Mouse (Mus musculus) adrenal gland, adult (tissue): ENCODE measurements around the gene Prkce.

Experiments used
- DNase-seq, 2 experiments: peaks; one replicate each; pipeline ENCODE4 v3.0.0; 2022 to 2023; ENCODE audit warnings: low spot score in 1 of 2; ENCODE audit not compliant: inconsistent age in 2 of 2

Gene Prkce

DNA sequence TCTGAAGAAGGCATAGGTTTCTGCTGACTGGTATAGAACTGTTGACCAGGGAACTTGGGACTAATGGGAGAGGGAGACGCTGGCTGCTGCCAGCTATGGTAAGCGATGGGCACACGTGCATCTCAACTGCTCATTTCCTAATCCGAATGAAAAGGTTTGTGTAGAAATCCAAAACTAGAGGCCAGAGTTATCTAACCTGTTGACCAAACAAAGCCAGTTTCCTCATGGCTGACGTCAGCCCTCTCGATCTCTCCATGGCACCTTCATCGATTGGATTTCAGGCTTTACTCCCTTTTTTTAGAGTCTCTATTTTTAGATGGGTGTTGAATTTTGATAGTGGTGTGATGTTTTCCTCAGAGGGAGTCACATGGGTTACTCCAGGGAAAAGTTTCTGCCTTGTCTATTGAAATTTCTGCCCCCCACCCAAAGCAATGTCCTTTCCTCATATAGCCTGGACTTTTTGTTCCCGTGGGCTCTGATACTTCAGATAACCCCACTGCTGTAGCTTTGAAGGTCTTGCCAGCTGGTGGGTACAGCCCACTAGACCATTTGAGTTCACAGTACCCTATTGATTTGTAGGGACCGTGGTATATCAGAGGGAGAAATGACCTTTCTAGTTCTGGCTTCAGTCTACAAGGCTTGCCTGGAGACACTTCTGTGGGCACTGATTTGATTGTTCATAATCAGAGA, 335.8 kb downstream of the Prkce start:
- no peak for DNase-seq

DNA sequence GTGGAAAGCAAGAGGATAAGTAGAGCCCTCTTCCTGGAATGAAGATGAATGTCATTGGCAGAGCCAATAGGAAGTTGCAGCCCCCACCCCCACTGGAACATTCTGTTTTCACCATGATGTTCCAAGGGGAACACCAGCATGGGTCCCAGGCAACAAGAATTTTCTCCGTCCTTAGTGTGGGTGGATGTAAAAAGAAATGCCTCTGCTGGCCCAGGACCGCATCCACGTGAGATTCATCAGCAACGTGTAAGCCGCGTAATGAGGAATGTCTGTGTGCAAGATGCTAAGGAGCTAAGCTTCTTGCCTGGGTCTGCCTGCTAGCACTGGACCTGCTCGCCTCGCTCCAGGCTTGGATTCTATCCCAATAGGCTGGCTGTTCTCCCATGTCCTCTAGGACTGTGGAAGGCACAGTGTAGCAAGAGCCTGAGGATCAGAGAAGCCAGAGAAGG, 337.6 kb downstream of the Prkce start, which contains the start of gene Gm10309:
Gm10309 (minus strand) TSS at position 50 of the 449 bp plus-strand sequence.
- peak; percentile 27 to 62 for DNase-seq

DNA sequence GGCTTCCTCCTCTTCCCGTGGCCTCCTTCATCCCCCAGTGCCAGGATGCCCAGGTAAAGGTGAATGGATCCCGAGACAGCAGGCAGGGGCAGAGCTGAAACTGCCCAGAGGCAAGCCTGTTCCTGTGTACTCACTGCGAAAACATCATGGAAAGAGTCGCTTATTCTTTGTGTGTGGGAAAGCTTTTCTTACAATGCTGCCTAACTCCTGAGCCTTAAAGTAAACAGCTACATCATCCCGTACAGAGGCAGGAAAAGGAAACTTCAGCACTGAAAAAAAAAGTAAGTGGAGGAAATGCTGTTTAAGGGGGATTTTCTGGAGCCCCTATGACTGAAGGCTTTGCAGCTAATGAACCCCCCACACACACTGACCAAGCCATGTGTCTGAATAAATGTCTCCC, 339.3 kb downstream of the Prkce start:
- DNase-seq, result no peak

DNA sequence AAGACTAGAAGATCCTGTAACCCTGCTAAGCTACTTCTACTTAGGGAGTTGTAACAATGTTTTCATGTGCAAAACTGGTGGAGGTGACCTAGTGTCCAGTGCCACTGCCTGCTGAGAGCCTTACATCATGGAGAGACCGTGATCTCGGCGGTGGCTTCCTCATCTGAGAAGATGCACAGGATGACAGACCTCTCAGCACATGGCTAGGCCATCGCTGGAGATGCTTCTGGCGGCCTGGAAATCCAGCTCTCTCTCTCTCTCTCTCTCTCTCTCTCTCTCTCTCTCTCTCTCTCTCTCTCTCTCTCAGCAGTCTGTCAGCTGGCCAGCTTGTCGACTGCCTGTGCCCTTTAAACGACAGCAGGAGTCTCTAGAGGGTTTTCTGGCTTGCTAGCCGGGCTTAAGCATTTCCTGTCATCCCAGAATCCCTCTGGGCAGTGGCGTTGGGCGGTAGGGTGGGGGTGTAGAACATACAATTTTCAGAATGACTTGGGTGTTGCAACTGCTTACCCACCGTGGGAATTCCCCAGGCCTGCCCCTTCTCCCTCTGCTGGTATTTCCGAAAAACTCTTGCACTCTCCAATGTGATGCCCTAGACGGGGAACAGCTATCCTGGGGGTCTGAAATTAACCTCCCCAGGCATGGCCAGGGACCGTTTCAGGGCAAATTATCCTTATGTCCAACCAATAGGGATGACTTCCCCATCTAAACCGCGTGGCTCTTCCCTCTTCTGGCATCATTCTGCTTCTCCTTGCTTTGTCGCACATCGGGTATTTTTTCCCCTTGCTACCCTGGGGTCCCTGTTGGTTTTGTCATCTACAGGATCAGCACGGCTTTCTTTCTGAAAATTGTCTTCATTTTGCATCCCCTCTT, 340.0 kb downstream of the Prkce start:
- peak; percentile 45 to 64 for DNase-seq

DNA sequence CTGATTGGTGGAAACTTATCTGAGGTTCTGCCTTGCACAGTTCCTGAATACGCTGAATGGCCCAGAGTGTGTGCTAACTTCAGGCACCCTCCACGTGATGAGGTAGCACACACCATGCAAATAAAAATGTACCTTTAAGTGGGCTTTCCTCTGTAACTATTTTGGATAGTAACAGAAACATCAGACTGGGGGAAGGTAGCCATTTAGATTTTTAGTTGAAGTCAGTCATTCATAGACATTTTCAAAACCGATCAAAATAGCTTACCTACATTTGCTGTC, 340.6 kb downstream of the Prkce start:
- DNase-seq, result no peak

DNA sequence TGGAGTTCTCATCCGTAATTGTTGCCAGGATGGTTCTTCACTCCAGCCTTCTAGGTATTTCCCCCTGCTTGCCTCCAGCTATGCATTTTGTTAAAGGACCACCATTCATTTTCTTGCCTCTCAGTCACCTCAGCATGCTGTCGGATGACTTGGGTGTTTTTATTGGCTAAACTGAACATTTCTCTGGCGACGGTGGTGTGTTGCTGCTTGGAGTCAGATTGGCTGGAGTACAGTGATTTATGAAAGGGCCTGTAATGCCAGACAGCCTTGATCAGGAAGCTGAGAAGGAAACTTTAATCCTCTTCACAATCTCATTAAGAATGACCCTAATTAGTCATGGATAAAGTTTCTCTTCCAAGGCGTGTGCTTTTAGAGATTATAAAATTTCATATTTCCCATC, 342.3 kb downstream of the Prkce start:
- peak in 1 of 2 experiments; percentile 37 for DNase-seq

DNA sequence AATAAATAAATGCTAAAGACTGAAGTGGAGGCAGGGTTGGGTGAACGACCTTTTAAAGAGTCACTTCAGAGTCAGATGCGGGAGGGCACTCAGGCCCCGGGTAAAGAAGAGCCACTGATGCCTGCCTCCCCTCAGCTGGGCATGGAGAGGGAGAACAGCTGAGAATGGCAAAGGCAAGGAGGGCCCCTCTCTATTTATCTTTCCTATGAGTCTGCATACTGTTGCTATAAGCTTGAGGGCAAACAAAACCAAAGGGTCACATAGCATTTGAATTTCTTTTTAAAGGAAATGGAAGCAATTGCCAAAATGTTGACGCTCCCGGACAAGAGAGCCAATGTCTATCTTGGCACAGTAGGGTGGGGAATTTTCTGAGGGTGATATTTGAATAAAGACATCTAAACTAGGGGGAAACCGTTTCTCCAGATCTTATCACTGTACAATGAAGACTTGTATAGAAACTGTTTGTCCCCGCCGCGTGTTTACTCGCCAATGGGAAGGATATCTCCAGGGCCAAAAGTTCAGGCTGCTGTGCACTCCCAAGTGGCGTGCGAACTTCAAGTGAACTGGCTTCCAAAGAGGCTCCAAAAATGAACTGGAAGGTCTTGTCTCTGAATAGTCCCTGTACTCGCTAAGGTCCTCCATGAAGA, 347.5 kb downstream of the Prkce start:
- no peak for DNase-seq

DNA sequence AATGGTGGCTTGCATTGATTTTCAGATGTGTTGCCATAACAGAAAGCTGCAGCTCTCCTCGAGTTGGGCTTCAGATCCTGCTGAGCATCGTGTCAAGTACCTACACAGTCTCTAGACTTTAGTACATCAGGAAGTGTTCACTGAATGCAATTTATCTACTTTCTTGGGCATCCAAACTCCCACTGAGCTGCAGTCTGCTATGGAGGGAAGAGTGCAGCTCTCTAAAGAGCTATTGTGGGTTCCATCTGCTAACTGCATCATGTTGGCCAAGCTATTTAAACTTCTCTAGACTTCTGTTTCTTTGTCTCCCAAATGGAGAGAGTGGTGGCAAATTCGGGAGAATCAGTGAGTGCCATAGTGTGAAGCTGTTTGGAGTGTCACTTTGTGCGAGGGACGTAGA, 349.0 kb downstream of the Prkce start:
- DNase-seq, result no peak

DNA sequence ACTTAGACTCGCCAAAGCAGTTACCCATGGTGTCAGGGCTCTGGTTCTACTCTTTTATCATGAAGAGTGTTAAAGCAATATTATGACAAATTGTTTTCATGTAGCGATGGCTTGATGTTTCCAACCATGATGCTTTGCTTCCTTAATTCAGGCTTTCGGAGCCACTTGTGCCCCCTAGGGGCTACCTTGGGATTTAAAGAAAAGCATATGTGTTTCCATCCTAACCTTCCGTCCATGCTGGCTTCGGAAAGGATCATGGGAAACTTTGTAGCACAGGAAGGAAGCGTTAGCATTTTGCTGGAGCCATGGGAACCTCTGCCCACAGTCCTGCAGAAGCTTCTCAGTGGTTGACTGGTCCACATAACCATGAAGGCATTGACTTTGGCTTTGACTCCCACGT, 351.0 kb downstream of the Prkce start:
- no peak for DNase-seq

DNA sequence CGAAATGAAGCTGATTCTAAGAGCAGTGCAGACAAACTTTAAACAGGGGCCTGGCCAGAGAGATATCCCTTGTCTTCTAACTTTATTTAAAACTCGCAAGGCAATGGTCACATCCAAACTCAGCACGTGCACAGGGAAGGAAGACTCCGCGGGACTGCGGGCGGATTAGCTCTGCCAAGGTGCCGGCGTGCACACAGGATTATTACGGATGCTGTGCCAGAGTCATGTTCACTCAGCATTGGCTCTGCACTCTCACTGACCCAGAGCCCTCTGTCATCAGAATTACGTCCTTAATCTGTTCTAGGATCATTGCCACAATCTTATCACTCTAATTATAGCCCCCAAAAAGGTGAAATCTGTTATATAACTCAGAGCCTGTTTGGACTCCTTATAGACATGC, 353.7 kb downstream of the Prkce start:
- no peak for DNase-seq

DNA sequence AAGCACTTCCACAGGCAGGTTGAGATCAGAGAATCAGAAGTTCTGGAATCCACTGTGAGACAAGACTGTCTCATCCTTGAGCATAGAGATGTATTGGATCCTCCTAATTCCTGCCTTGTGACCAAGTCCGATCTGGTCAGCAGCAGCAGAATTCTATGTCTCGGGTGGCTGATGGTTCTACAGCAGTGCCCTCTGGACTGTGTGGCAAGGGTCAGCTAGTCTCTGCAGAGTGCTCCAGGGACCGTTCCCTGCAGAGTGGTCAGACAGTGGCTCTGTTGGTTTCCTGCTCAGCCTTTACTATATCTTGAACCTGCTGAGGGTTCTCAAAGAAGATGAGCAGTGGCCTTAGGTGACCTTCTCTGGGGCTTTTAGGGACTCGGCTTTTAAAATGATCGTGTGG, 355.1 kb downstream of the Prkce start:
- no peak for DNase-seq

DNA sequence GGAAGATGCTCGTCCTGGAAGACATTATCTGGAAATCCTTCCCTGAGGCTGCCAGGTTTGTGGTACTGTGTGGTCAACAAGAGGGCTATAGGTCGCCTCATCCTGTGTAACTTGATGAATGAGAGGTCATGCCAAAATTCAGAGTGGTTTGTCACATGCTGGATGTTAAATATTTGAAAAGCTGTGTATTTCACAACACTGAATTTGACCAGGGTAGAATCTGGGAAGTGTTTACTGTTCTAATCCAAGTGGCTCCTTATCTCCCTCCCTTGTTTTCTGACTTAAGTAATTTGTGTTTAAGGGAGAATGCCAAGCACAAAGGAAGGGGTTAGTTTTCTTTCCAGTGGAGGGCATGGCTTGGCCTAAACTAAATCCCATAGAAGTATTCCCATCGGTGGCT, 355.8 kb downstream of the Prkce start:
- no peak for DNase-seq

DNA sequence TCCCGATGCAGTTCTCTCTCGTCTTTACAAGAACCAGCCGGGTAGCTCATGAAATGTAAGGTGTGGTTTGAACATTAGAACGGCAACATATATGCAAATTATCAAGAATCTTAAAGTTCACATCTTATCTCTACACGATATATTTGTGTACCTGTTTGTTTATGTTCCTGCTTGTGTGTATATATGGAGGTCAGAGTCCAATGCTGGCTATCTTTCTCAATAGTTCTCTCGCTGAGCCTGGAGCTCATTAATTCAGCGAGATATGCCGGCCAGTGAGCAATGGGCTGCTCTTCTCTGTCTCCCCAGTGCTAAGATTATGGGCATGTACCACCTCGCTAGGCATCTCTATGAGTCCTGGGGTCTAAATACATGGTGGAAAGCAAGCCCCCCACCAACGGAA, 356.3 kb downstream of the Prkce start:
- DNase-seq, result no peak

DNA sequence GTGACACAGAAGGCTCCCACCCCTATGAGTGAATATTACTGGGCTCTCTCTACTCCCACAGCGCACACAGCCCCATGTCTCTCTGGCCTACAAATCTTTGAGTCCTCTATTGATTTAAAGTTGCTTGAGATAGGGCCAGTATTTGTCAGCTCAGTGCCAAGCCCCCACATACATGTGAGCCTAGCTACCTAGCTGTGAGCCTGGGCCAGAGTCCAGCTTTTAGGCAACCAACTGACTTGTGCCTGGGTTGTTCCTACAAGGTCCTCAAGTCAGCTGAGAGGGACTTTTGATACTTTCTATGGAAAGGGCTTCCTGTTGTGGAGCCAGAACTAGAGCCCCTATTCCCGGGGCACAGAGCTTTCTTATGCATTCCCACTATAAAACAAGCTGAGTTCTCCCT, 357.5 kb downstream of the Prkce start:
- no peak for DNase-seq

DNA sequence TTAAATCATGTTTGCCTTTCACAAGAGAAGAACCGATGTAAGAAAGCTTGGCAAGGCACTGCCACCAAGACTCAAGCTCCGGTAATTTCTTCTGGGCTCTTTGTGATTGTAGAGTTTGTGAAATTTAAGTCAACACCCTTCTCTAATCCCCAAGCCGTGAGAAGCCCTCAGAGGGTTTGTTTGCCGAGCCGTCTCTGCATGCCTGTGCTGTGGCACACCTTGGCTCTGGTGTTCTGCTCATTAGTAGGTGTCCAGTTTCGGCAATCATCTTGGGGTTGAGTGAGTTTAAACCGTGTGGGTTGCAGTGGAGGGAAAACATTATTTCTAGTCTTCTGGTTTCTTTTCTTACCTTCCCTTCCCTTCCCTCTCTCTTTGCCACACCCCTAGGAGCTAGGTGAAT, 358.4 kb downstream of the Prkce start:
- DNase-seq, result no peak

DNA sequence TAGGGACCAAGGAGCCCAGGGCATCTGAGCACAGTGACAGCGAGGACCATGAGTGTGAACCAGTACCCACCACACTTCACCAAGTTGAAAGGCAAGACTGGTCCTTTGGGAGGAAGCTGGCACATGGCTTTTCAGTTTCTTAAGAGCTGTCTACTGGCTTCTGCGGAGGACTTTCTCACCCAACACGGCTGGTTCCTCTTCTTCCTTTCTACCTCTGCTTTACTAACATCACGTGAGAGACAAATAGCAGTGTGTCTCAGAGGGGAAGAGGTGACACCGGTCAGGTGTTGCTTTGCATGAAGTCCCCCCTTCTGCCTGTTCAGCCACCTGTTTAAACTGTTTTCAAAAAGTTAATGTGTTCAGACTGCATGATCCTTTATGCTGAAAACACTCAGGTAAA, 359.7 kb downstream of the Prkce start:
- DNase-seq, result no peak

DNA sequence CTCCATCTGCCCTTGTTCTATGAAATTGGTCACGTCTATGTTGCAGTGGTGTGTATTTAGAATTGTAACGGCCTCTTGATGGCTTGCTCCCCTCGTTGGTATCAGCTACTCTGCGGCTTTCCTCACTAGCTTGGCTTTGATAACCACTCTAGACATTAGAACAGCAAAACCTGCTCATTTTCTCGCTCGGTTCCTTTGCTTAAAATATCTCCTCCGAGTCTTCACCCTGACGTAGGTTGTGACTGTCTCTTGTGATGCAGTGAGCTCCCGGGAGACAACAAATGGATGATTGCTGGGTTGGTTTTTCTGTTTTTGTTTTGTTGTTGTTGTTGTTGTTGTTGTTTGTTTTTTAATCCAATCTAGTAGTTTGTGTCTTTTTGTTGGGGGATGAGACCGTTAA, 361.4 kb downstream of the Prkce start:
- DNase-seq, result no peak

DNA sequence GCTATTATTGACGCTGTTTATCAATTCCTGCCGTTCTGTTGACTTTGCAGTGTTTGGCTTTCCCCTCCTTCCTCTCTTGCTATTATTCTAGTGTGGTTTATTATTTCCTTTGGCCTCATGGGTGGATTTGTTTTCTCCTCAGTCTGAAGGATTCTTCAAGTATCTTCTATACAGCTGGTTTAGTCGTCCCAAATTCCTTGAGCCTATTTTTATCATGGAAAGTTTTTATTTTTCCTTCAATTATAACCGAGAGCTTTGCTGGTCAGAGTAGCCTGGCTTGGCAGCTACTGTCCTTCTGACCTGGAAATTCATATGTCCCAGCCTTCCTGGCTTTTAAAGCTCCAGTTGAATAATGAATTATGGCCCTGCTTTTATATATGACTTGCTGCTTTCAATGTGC, 361.8 kb downstream of the Prkce start:
- no peak for DNase-seq

DNA sequence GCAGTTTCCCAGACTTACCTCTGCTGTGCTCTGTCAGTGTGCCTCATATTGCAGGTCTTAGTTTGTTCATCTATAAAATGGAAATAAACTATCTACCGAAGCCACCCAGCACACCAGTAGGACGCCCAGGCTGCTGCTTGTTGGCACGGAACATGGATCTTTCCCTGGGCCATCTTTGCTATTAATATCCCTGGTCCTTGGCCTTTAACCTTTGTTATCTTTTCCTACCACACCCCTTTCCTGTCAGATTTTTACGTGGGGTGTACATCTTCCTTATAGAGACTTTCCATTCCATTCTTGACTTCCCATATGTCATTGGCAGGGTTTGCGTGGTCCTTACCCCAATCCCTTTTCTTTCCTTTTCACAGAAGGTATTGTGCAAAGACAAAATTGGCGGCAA, 363.6 kb downstream of the Prkce start:
- DNase-seq, result no peak

DNA sequence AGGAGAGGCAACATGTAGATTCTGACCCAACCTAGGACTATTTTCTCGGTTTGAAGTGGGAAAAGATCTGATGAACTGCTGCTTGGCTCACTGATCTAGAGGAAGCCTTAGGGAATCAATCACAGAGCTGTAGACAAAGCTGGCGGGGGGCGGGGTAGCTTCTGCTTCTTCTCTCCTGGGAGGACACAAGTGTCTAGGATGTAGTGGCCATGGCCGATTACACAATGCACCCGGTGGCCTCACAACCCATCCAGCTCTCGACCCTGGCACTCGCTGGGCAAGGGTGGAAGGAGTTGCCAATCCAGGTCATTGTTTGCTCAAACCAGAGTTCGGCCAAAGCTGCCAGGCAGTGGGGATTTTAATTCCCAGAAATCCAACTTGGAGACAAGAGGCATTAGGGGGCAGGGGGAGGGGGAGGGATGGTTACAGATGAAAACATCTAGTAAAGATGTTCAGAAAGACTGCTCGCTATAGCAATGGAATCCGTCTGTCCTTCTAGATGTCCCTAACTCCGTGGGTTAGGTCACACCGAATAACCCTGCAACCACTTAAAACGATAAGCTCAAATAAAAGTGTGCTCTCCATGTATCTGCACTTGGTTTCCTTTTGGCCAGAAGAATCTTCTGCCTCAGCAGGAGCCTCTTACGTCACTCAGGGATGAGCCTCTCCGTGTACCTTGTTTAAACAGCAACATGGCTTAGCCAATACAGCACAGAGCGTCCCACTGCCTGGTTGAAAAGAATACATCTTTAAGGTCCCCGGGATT, 365.4 kb downstream of the Prkce start:
- DNase-seq, result peak; percentile 15 to 72

DNA sequence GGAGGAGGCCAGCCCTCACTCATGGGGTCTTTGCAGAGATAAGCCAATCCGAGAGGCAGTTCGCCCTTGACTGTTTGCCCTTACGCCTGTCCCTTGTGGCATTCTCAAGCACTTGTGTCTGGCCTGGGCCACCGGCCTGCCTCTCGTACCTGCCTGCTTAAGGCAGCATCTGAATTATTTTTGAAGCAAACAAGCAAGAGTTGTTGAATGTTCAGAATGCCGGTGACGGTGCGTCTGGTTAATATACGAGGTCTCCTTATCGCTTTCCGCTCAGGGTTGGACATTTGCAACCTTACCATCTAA, 365.9 kb downstream of the Prkce start:
- DNase-seq, result no peak

DNA sequence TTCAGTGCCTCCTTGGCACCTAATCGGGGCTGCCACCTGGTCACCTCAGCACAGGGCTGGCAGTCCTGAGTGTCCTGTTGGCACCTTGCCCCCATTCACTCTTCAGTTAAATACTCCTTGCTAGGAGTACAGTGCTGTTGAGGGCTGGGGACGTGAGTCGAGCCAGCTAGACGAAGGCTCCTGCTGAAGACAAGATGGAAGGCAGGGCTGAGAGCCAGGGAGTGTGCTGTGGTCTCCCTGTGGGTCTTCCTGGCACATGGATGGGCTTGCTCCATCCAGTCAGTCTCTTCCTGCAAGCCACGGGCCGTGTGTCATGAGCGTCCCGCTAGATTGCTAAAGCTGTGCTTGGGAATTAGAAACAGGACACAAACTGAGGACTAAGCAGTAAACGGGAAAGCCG, 367.5 kb downstream of the Prkce start:
- DNase-seq, result peak in 1 of 2 experiments; percentile 31
